Mouse (Mus musculus): ENCODE data around the gene Scp2d1. TPM values are rescaled to one million over a fixed set of nuclear protein-coding genes. Genes with fewer than 3 reads are reported as not detected.

Scp2d1 gene
- polyA plus RNA-seq (2014; fragmentation: Illumina TruSeq; extraction: RNeasy Lipid Tissue Mini Kit (QIAGEN cat#74804); ENCODE audit: low read depth, low replicate concordance), result not detected

GRCm38 (mm10) chr2:144823356-144823755, at the start of gene Scp2d1:
TSS of gene Scp2d1 (plus strand) at chr2:144823656.

Other genes with a start within 250 kb of the Scp2d1 start
- gene Smim26, start 229.6 kb upstream of the Scp2d1 start, polyA plus RNA-seq (2014; fragmentation: Illumina TruSeq; extraction: RNeasy Lipid Tissue Mini Kit (QIAGEN cat#74804); ENCODE audit: low read depth, low replicate concordance), result 41.1 TPM
- 18.3 TPM for gene Dtd1, start 223.8 kb upstream of the Scp2d1 start, polyA plus RNA-seq (2014; fragmentation: Illumina TruSeq; extraction: RNeasy Lipid Tissue Mini Kit (QIAGEN cat#74804); ENCODE audit: low read depth, low replicate concordance)

Data from adrenal gland, adult 10 weeks (tissue).